Mouse (Mus musculus): Measurements from ENCODE around the gene Lrrc17. TPM values are rescaled to one million over a fixed set of nuclear protein-coding genes. Genes with fewer than 3 reads are reported as not detected.

The Lrrc17 gene
- total and polyA plus RNA-seq, 3 experiments: not detected

DNA sequence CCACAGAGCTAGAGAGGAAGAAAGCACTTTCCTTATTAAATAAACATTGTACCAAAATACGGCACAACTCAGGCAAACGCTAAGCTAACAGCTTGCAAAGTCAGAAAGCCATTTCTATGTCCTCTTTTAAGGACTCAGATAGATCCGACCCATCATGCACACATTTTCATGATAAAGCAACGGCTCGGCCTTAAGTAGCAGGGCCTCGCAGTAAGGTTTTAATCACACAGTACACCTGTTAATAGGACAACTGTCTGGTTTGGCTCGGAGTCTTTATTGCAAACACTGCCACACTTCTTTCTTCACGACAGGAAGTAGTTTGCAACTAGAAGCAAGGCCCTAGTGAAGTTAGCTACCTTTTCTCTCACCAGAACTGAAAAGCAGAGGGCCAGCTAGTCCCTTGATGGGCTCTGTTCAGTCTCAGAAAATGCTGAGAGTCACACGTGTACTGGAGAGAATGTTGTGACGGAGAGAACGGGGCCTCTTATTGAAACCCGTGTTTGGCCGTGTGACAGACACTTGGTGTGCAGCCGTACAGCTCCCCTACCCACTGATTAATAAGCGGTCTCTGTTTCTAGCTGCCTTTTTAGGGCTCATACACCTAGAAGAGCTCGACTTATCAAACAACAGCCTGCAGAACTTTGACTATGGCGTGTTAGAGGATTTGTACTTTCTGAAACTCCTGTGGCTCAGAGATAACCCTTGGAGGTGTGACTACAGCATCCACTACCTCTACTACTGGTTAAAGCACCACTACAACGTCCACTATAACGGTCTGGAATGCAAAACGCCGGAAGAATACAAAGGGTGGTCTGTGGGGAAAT, 31.2 kb downstream of the Lrrc17 start:
- dilution Hi-C loops (cut with MboI; ENCODE audit: extremely low pct_ligation_motif_present, extremely low pct_unique_long_range_greater_than_20kb, low sequenced_read_pairs): no loop called here
- Histone ChIP-seq H3K9me3 (replicated peaks; ENCODE audit: low read length) (no peaks in the 10 kb centered on the region), H3K36me3 (replicated peaks in 1 of 2; ENCODE audit: control insufficient read depth in 1 of 2, insufficient read depth in 1 of 2, low read length in 1 of 2) (no peaks in the 10 kb centered on the region), H3K4me2 (ENCODE audit: insufficient read depth, low read depth, poor library complexity, severe bottlenecking) (no peak overlapping the region), H3K4me1 (ENCODE audit: control insufficient read depth in 1 of 2, insufficient read depth in 2 of 2) (peaks cover 0 to 10% of the 10 kb centered on the region in 2 experiments; a peak in 2 of 4 replicates), H3K27me3 (replicated peaks) (no peaks in the 10 kb centered on the region), H3K79me2 (replicated peaks; ENCODE audit: control insufficient read depth, extremely low read depth, insufficient read depth, poor library complexity, severe bottlenecking) (no peaks in the 10 kb centered on the region), H3K9ac (ENCODE audit: insufficient read depth, low read depth) (no peak overlapping the region), H3K27ac (ENCODE audit: insufficient read depth, low read depth) (no peak overlapping the region), H3K4me3 (replicated peaks in 1 of 3; ENCODE audit: low read depth in 2 of 3, low read length in 2 of 3, poor library complexity in 1 of 3) (no peak overlapping the region)
- no peak for DNase-seq (ENCODE audit: extremely low read depth)
- in situ Hi-C loops (cut with MboI; ENCODE audit: low pct_ligation_motif_present, low pct_unique_long_range_greater_than_20kb, low sequenced_read_pairs): no loop called here
- TF ChIP-seq UBTF (IDR thresholded peaks at IDR 0.05; ENCODE audit: low read depth, low read length): no peak
- no peak for TF ChIP-seq USF2 (conservative IDR thresholded peaks at IDR 0.05; ENCODE audit: low read depth, low read length)
- no peak for TF ChIP-seq E2F4 (IDR thresholded peaks at IDR 0.05; ENCODE audit: insufficient replicate concordance, low read depth, low read length)
- TF ChIP-seq SMC3 (IDR thresholded peaks at IDR 0.05; ENCODE audit: low read depth, low read length): no peak
- no peak for TF ChIP-seq NELFE (IDR thresholded peaks at IDR 0.05; ENCODE audit: low read depth, low read length)
- no peak for TF ChIP-seq MAX (IDR thresholded peaks at IDR 0.05; ENCODE audit: low read length)
- no peak for TF ChIP-seq ZC3H11A (IDR thresholded peaks at IDR 0.05; ENCODE audit: low read depth, low read length)
- no peak for TF ChIP-seq USF1 (IDR thresholded peaks at IDR 0.05; ENCODE audit: low read depth, low read length)
- TF ChIP-seq EP300 (IDR thresholded peaks at IDR 0.05; ENCODE audit: low read length): no peak
- TF ChIP-seq MEF2A (IDR thresholded peaks at IDR 0.05; ENCODE audit: borderline replicate concordance, low read depth, low read length): no peak

DNA sequence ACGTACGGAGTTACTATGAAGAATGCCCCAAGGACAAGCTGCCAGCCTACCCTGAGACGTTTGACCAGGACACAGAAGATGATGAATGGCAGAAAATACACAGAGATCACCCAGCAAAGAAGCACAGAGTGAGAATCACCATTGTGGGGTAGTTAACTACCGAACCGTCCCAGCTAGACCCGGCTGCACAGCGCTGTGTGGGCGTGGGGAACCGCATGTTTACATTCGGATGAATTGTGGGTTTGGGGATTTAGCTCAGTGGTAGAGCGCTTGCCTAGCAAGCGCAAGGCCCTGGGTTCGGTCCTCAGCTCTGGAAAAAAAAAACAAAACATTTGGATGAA, 31.8 kb downstream of the Lrrc17 start:
- no peaks in the 10 kb centered on the region for H3K36me3 ChIP-seq (replicated peaks in 1 of 2; ENCODE audit: control insufficient read depth in 1 of 2, insufficient read depth in 1 of 2, low read length in 1 of 2)
- H3K27ac ChIP-seq (ENCODE audit: insufficient read depth, low read depth): no peak overlapping the region
- H3K4me3 ChIP-seq (replicated peaks in 1 of 3; ENCODE audit: low read depth in 2 of 3, low read length in 2 of 3, poor library complexity in 1 of 3): no peak overlapping the region
- peaks cover 0 to 10% of the 10 kb centered on the region in 2 experiments; a peak in 2 of 4 replicates for H3K4me1 ChIP-seq (ENCODE audit: control insufficient read depth in 1 of 2, insufficient read depth in 2 of 2)
- TF ChIP-seq KAT2A (IDR thresholded peaks at IDR 0.05; ENCODE audit: insufficient replicate concordance, low read length): no peak
- TF ChIP-seq IRF4 (IDR thresholded peaks at IDR 0.05; ENCODE audit: low read depth, low read length): no peak
- no peaks in the 10 kb centered on the region for H3K27me3 ChIP-seq (replicated peaks)
- H3K79me2 ChIP-seq (replicated peaks; ENCODE audit: control insufficient read depth, extremely low read depth, insufficient read depth, poor library complexity, severe bottlenecking): no peaks in the 10 kb centered on the region
- no peak overlapping the region for H3K9ac ChIP-seq (ENCODE audit: insufficient read depth, low read depth)
- no peak overlapping the region for H3K4me2 ChIP-seq (ENCODE audit: insufficient read depth, low read depth, poor library complexity, severe bottlenecking)
- dilution Hi-C loops (cut with MboI; ENCODE audit: extremely low pct_ligation_motif_present, extremely low pct_unique_long_range_greater_than_20kb, low sequenced_read_pairs): no loop called here
- in situ Hi-C loops (cut with MboI; ENCODE audit: low pct_ligation_motif_present, low pct_unique_long_range_greater_than_20kb, low sequenced_read_pairs): no loop called here
- DNase-seq (ENCODE audit: extremely low read depth): no peak
- H3K9me3 ChIP-seq (replicated peaks; ENCODE audit: low read length): no peaks in the 10 kb centered on the region

DNA sequence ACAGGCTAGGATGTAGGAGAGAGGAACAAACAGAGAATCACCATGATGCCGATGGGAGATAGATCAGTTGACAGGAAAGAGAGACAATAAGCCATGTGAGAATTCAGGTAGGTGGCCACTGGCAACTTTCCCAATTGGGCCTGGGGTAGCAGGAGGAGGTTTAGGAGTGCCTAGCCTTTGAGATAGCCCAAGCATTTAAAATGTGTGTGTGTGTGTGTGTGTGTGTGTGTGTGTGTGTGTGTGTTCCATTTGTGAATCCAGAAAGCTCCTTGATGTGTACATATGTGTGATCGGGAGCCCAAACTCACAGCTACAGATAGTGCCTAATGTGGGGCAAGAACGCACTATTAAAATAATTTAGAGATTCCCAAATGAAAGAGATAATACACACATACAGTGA, 34.8 kb downstream of the Lrrc17 start:
- no peak overlapping the region for H3K4me2 ChIP-seq (ENCODE audit: insufficient read depth, low read depth, poor library complexity, severe bottlenecking)
- H3K9me3 ChIP-seq (replicated peaks; ENCODE audit: low read length): no peaks in the 10 kb centered on the region
- in situ Hi-C loops (cut with MboI; ENCODE audit: low pct_ligation_motif_present, low pct_unique_long_range_greater_than_20kb, low sequenced_read_pairs): no loop called here
- H3K9ac ChIP-seq (ENCODE audit: insufficient read depth, low read depth): no peak overlapping the region
- no peak for DNase-seq (ENCODE audit: extremely low read depth)
- no peak overlapping the region for H3K27ac ChIP-seq (ENCODE audit: insufficient read depth, low read depth)
- no peaks in the 10 kb centered on the region for H3K79me2 ChIP-seq (replicated peaks; ENCODE audit: control insufficient read depth, extremely low read depth, insufficient read depth, poor library complexity, severe bottlenecking)
- peaks cover 0 to 10% of the 10 kb centered on the region in 2 experiments; a peak in 2 of 4 replicates for H3K4me1 ChIP-seq (ENCODE audit: control insufficient read depth in 1 of 2, insufficient read depth in 2 of 2)
- H3K27me3 ChIP-seq (replicated peaks): no peaks in the 10 kb centered on the region
- no peaks in the 10 kb centered on the region for H3K36me3 ChIP-seq (replicated peaks in 1 of 2; ENCODE audit: control insufficient read depth in 1 of 2, insufficient read depth in 1 of 2, low read length in 1 of 2)
- dilution Hi-C loops (cut with MboI; ENCODE audit: extremely low pct_ligation_motif_present, extremely low pct_unique_long_range_greater_than_20kb, low sequenced_read_pairs): no loop called here
- no peak overlapping the region for H3K4me3 ChIP-seq (replicated peaks in 1 of 3; ENCODE audit: low read depth in 2 of 3, low read length in 2 of 3, poor library complexity in 1 of 3)
- TF ChIP-seq MAX (IDR thresholded peaks at IDR 0.05; ENCODE audit: low read length) (no peak), TBP (conservative IDR thresholded peaks at IDR 0.05; ENCODE audit: low read depth, low read length) (no peak), MXI1 (IDR thresholded peaks at IDR 0.05; ENCODE audit: low read depth, low read length) (no peak), CHD2 (IDR thresholded peaks at IDR 0.05; ENCODE audit: low read length) (no peak), POLR2AphosphoS2 (IDR thresholded peaks at IDR 0.05; ENCODE audit: low read depth, low read length) (no peak), ZC3H11A (IDR thresholded peaks at IDR 0.05; ENCODE audit: low read depth, low read length) (no peak), RCOR1 (conservative IDR thresholded peaks at IDR 0.05; ENCODE audit: low read depth, low read length) (no peak), MEF2A (IDR thresholded peaks at IDR 0.05; ENCODE audit: borderline replicate concordance, low read depth, low read length) (no peak), USF1 (IDR thresholded peaks at IDR 0.05; ENCODE audit: low read depth, low read length) (no peak), PAX5 (IDR thresholded peaks at IDR 0.05; ENCODE audit: low read length) (no peak), NRF1 (IDR thresholded peaks at IDR 0.05; ENCODE audit: low read depth, low read length) (no peak), ZNF384 (IDR thresholded peaks at IDR 0.05; ENCODE audit: low read depth, low read length) (no peak), HCFC1 (IDR thresholded peaks at IDR 0.05; ENCODE audit: low read depth, low read length) (no peak), E2F4 (IDR thresholded peaks at IDR 0.05; ENCODE audit: insufficient replicate concordance, low read depth, low read length) (no peak), MAZ (IDR thresholded peaks at IDR 0.05; ENCODE audit: low read depth, low read length) (no peak), RAD21 (IDR thresholded peaks at IDR 0.05; ENCODE audit: low read depth, low read length) (no peak), MYC (IDR thresholded peaks at IDR 0.05; ENCODE audit: low read depth, low read length) (no peak)

All from CH12.LX (cell line).